Mouse (Mus musculus): Measurements from ENCODE around the gene Otx2. TPM values are rescaled to one million over a fixed set of nuclear protein-coding genes. Genes with fewer than 3 reads are reported as not detected.

Gene Otx2
- polyA plus RNA-seq, 1 experiment from 2014 or later = not detected

- WGBS = 4% methylated on average over 11 of the region's 11 CpGs
- no peak for ATAC-seq (ENCODE audit: extremely low read depth, insufficient number of reproducible peaks, low FRiP score, low TSS enrichment)
These were observed 5.6 kb downstream of the Otx2 start for GRCm38 (mm10) chr14:48668051-48668481.

GRCm38 (mm10) chr14:48667396-48667795 is 6.2 kb downstream of the Otx2 start:
- Histone ChIP-seq H3K4me3 (no peak overlapping the region), H3K9me3 (no peaks in the 10 kb centered on the region), H3K4me2 (no peak overlapping the region), H3K27ac (replicated peaks) (no peak overlapping the region), H3K27me3 (replicated peaks) (peaks cover 96% of the 10 kb centered on the region), H3K9ac (no peak overlapping the region), H3K36me3 (no peaks in the 10 kb centered on the region), H3K4me1 (peaks cover 15% of the 10 kb centered on the region)
- whole genome bisulfite sequencing = 5% methylated on average over 12 of the region's 12 CpGs
- ATAC-seq (ENCODE audit: extremely low read depth, insufficient number of reproducible peaks, low FRiP score, low TSS enrichment) = no peak

More at GRCm38 (mm10) chr14:48668051-48668481, 5.6 kb downstream of the Otx2 start:
- H3K9ac ChIP-seq = no peak overlapping the region
- H3K27me3 ChIP-seq (replicated peaks) = peaks cover 96% of the 10 kb centered on the region
- H3K4me1 ChIP-seq = peaks cover 14% of the 10 kb centered on the region; the same call in 1 of the 2 replicates
- no peaks in the 10 kb centered on the region for H3K36me3 ChIP-seq
- H3K27ac ChIP-seq (replicated peaks) = no peak overlapping the region
- no peak overlapping the region for H3K4me2 ChIP-seq
- H3K4me3 ChIP-seq = no peak overlapping the region
- no peaks in the 10 kb centered on the region for H3K9me3 ChIP-seq

GRCm38 (mm10) chr14:48666771-48667170 is 6.8 kb downstream of the Otx2 start:
- WGBS = 1% methylated on average over 19 of the region's 19 CpGs
- Histone ChIP-seq H3K9me3 (no peaks in the 10 kb centered on the region), H3K27me3 (replicated peaks) (peaks cover 96% of the 10 kb centered on the region), H3K4me2 (no peak overlapping the region), H3K27ac (replicated peaks) (no peak overlapping the region), H3K4me1 (peaks cover 20% of the 10 kb centered on the region), H3K9ac (no peak overlapping the region), H3K36me3 (no peaks in the 10 kb centered on the region), H3K4me3 (0 out of 2 replicates have a peak overlapping the region, but pooled peaks have one; percentile 25)
- ATAC-seq (ENCODE audit: extremely low read depth, insufficient number of reproducible peaks, low FRiP score, low TSS enrichment) = no peak

- peaks cover 96% of the 10 kb centered on the region for H3K27me3 ChIP-seq (replicated peaks)
- H3K36me3 ChIP-seq = no peaks in the 10 kb centered on the region
- peaks cover 20% of the 10 kb centered on the region for H3K4me1 ChIP-seq
- peak overlapping the region; percentile 25 for H3K4me3 ChIP-seq
- H3K27ac ChIP-seq (replicated peaks) = no peak overlapping the region
- ATAC-seq (ENCODE audit: extremely low read depth, insufficient number of reproducible peaks, low FRiP score, low TSS enrichment) = no peak
- peak overlapping the region; percentile 8; the same call in 1 of the 2 replicates for H3K4me2 ChIP-seq
- H3K9ac ChIP-seq = no peak overlapping the region
- H3K9me3 ChIP-seq = no peaks in the 10 kb centered on the region
- WGBS = under 1% methylated on average over 52 of the region's 52 CpGs
These were observed 7.6 kb downstream of the Otx2 start for GRCm38 (mm10) chr14:48665816-48666661.

DNA sequence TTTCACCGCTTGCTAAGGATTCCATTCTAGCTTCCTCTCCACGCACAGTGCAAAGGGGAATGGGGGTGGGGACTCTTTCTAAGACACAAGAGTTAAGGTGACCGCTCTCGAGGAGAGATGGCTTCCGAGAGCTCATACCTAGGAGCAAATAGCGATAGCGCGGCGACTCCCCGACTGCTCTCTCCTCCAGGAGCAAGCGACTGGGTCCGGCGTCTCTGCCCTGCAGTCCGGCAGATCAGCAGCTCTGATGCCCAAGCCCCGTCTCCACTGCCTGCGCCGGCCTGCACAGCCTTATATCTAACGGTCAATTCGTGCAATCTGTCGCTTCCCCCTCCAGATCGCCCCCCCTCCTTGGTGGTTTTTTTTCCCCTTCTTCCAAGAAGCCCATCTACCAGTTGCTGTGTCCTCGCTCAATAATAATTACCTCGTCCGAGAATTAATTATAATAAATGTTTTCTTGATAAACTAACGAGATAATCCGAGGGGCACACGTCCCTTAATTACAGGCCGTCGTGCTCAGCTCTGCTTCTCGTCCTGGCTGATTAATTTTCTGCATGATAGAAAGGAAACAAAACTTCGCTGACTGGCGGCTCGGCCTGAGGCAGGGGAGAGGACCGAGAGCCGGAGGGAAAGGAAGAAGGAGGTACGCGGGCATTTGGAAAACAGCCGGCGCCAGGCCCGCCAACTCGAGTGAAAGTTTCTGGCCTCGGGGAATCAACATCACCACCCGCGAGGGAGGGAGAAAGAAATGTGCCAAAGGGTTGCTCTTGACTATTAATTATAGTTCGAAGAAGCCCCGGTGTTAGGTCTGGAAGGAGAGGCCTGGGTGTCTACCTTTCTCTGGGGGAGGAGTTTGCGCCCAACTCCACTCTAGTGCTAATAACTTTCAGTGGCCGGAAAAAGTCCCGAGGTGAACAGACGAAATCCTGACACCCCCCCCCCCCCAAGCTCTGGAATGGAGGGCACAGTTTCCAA is 8.5 kb downstream of the Otx2 start:
- peak overlapping the region; percentile 24 for H3K4me3 ChIP-seq
- 1% methylated on average over 50 of the region's 50 CpGs for WGBS

GRCm38 (mm10) chr14:48664001-48664810 is 9.4 kb downstream of the Otx2 start:
- peaks cover 20% of the 10 kb centered on the region for H3K4me1 ChIP-seq
- peaks cover 96% of the 10 kb centered on the region for H3K27me3 ChIP-seq (replicated peaks)
- ATAC-seq (ENCODE audit: extremely low read depth, insufficient number of reproducible peaks, low FRiP score, low TSS enrichment) = no peak
- no peaks in the 10 kb centered on the region for H3K9me3 ChIP-seq
- peak overlapping the region; percentile 24 for H3K4me3 ChIP-seq
- 2% methylated on average over 14 of the region's 14 CpGs for WGBS
- no peak overlapping the region for H3K9ac ChIP-seq
- H3K4me2 ChIP-seq = peak overlapping the region; percentile 1
- no peaks in the 10 kb centered on the region for H3K36me3 ChIP-seq
- H3K27ac ChIP-seq (replicated peaks) = no peak overlapping the region

More for the DNA sequence above, 8.5 kb downstream of the Otx2 start:
- no peak overlapping the region for H3K9ac ChIP-seq
- peak overlapping the region; percentile 1 for H3K4me2 ChIP-seq
- no peaks in the 10 kb centered on the region for H3K9me3 ChIP-seq
- H3K27ac ChIP-seq (replicated peaks) = no peak overlapping the region
- H3K4me1 ChIP-seq = peaks cover 20% of the 10 kb centered on the region
- no peak for ATAC-seq (ENCODE audit: extremely low read depth, insufficient number of reproducible peaks, low FRiP score, low TSS enrichment)
- no peaks in the 10 kb centered on the region for H3K36me3 ChIP-seq
- peaks cover 96% of the 10 kb centered on the region for H3K27me3 ChIP-seq (replicated peaks)

GRCm38 (mm10) chr14:48663531-48663930 is 10.1 kb downstream of the Otx2 start:
- Histone ChIP-seq H3K4me2 (no peak overlapping the region), H3K27me3 (replicated peaks) (peaks cover 96% of the 10 kb centered on the region), H3K4me3 (no peak overlapping the region), H3K36me3 (no peaks in the 10 kb centered on the region), H3K9me3 (no peaks in the 10 kb centered on the region), H3K27ac (replicated peaks) (no peak overlapping the region), H3K9ac (no peak overlapping the region), H3K4me1 (peaks cover 20% of the 10 kb centered on the region)
- WGBS = 9% methylated on average over 4 of the region's 4 CpGs
- no peak for ATAC-seq (ENCODE audit: extremely low read depth, insufficient number of reproducible peaks, low FRiP score, low TSS enrichment)

DNA sequence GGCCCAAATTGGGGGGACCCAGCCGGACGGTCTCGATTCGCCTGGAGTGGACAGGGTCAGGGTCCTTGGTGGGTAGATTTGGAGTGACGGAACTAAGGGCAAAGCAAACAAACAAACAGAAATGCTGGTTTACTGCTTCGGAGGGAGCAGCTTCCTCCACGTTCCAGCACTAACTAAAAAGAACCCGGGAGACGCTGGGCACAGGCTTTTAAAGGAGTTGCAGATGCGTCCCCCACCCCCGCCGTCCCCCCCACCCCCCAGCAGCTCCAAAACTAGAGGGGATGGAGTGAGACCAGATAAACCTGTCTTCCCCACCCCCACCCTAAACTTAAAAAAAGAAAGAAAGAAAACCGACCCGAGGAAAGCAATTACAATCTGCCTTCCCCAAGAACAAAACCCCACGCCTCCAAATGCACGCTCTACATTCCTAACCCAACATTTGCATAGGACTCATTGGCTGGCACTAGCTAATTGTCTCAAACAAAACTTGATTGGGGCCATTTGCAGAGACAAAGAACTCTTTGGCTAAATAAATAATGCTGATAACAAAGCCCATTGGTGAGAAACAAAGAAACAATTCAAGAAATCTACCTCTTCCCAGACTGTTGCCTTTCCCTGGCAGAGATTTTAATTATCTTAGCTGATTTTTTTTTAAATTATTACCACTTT is 10.9 kb downstream of the Otx2 start:
- H3K4me1 ChIP-seq = peaks cover 20% of the 10 kb centered on the region
- ATAC-seq (ENCODE audit: extremely low read depth, insufficient number of reproducible peaks, low FRiP score, low TSS enrichment) = no peak
- WGBS = 2% methylated on average over 16 of the region's 16 CpGs
- H3K4me3 ChIP-seq = no peak overlapping the region
- no peak overlapping the region for H3K27ac ChIP-seq (replicated peaks)
- H3K36me3 ChIP-seq = no peaks in the 10 kb centered on the region
- no peak overlapping the region for H3K9ac ChIP-seq
- H3K9me3 ChIP-seq = no peaks in the 10 kb centered on the region
- H3K27me3 ChIP-seq (replicated peaks) = peaks cover 96% of the 10 kb centered on the region
- H3K4me2 ChIP-seq = no peak overlapping the region

DNA sequence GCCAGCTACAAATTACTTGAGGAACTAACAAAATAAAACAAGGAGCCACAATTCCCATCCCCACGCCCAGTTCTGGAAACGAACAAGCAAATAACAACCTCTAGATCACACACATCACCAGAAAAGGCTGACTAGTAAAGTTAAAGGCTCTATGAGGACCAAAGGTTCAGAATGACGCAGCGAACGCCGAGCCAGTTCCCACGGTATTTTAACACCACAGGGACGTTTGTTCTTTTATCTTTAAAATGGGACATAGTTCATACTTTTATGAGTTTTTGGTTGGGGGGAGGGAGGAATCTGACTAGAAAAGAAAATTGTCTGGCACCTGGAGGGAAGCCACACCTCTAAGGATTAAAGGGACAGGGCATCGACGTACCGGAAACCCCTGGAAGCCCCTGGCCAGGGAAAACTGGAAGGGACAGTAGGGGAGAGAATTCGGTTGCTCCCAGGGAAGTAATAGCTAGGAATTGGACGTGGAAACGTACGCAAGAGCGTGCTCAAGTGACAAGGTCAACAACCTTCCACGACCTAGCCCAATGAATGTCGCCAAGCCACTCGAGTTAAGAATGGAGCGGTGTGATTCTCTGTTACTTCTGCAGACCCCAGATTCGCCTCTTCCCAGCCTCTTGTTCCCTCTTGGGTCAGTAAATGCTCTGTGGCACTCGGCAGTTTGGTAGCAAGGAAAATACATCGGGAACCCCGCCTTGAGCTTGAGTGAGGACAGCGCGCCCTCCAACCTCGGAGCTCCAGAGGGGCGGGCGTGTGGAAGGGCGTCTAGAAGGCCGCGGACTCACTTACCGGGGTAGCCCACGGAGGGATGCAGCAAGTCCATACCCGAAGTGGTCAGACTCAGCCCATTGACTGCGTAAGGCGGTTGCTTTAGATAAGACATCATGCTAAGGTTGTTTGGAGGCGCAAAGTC is 11.7 kb downstream of the Otx2 start:
- no peak for ATAC-seq (ENCODE audit: extremely low read depth, insufficient number of reproducible peaks, low FRiP score, low TSS enrichment)
- H3K4me1 ChIP-seq = peaks cover 20% of the 10 kb centered on the region
- H3K27me3 ChIP-seq (replicated peaks) = peaks cover 96% of the 10 kb centered on the region
- peak overlapping the region; percentile 8; the same call in 1 of the 2 replicates for H3K4me3 ChIP-seq
- H3K36me3 ChIP-seq = no peaks in the 10 kb centered on the region
- no peak overlapping the region for H3K4me2 ChIP-seq
- H3K27ac ChIP-seq (replicated peaks) = no peak overlapping the region
- no peak overlapping the region for H3K9ac ChIP-seq
- no peaks in the 10 kb centered on the region for H3K9me3 ChIP-seq
- 4% methylated on average over 38 of the region's 38 CpGs for WGBS
